Mouse (Mus musculus) lung, embryonic 16.5 days (tissue): Measurements from ENCODE around the gene Kif1c. TPM values are rescaled to one million over a fixed set of nuclear protein-coding genes. Genes with fewer than 3 reads are reported as not detected.

Experiments used
- ATAC-seq: fragments of 200-750 bp; cut with Nextera tagmentation; 2 replicates; pipeline ENCODE4 v1.8.0; 2017; ENCODE audit warnings: low read depth, mild to moderate bottlenecking, moderate library complexity
- H3K27ac ChIP-seq: fragments of 300-500 bp; sonication (generic); 2 replicates; pipeline ENCODE4 v1.5.1; 2014; ENCODE audit warnings: mild to moderate bottlenecking, control low read depth, low read length
- H3K27me3 ChIP-seq: fragments of 300-500 bp; sonication (generic); 2 replicates; pipeline ENCODE4 v1.6.1; 2014; ENCODE audit warnings: low read depth, low read length, mixed read lengths; ENCODE audit not compliant: control insufficient read depth, insufficient read depth
- H3K36me3 ChIP-seq: fragments of 300-500 bp; sonication (generic); 2 replicates; pipeline ENCODE4 v1.6.1; 2014; ENCODE audit warnings: low read length; ENCODE audit not compliant: control insufficient read depth, insufficient read depth
- H3K4me1 ChIP-seq: fragments of 300-500 bp; sonication (generic); replicated peaks from 2 replicates; pipeline ENCODE4 v1.6.1; 2014; ENCODE audit warnings: low read length, mixed read lengths; ENCODE audit not compliant: control insufficient read depth, insufficient read depth
- H3K4me2 ChIP-seq: fragments of 300-500 bp; sonication (generic); 2 replicates; pipeline ENCODE4 v1.6.1; 2014; ENCODE audit warnings: low read depth, low read length, control low read depth
- H3K4me3 ChIP-seq: fragments of 300-500 bp; sonication (generic); 2 replicates; pipeline ENCODE4 v1.5.1; 2014; ENCODE audit warnings: mild to moderate bottlenecking, low read length, control low read depth
- H3K9ac ChIP-seq: fragments of 300-500 bp; sonication (generic); 2 replicates; pipeline ENCODE4 v1.6.1; 2014; ENCODE audit warnings: low read length, control low read depth
- H3K9me3 ChIP-seq: fragments of 300-500 bp; sonication (generic); 2 replicates; pipeline ENCODE4 v1.6.1; 2016; ENCODE audit warnings: low read length; ENCODE audit not compliant: control insufficient read depth
- WGBS: fragments of 180-500 bp; shearing (Covaris S2); extraction: QIAGEN DNeasy Blood & Tissue Kit; methylation state at CpG from one replicate; pipeline ENCODE4 v1.1.7; 2014; 5-methylcytosine and 5-hydroxymethylcytosine counted together
- polyA plus RNA-seq: library from polyadenylated mRNA; unstranded; fragments of >200 nt; fragmentation: Nextera tagmentation; extraction: Ambion mirVana; gene quantifications from 2 replicates; pipeline ENCODE4 v1.2.1, GENCODE M21; 2015

Gene Kif1c
- polyA plus RNA-seq, 1 experiment from 2014 or later, result 3.4 TPM

DNA sequence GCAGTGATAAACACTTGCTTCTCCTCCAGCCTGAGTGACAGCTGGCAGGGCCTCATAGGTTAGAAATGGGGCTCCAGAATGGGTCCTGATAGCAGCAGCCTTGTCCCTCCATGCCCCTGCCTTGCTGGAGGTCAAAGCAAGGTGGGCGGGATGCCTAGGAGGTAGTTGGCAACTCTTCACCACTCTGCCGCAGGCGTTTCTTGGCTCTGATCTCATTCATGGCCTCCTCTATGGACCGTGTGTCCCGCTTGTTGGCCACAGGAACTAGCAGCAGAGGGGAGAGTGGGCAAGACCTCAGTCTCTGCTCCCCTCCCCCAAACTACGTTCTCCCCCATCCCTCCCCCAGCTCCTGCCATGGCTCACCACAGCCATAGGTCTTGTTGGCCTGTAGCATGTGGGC lies 36.4 kb upstream of the Kif1c start:
- Histone ChIP-seq H3K9ac (no peak overlapping the region), H3K36me3 (peaks cover 29% of the 10 kb centered on the region), H3K9me3 (no peaks in the 10 kb centered on the region), H3K4me3 (no peak overlapping the region), H3K4me2 (no peak overlapping the region), H3K27me3 (no peaks in the 10 kb centered on the region), H3K4me1 (peaks cover 10% of the 10 kb centered on the region), H3K27ac (no peak overlapping the region)
- 90% methylated on average over 6 of the region's 6 CpGs for WGBS
- ATAC-seq, result no peak

DNA sequence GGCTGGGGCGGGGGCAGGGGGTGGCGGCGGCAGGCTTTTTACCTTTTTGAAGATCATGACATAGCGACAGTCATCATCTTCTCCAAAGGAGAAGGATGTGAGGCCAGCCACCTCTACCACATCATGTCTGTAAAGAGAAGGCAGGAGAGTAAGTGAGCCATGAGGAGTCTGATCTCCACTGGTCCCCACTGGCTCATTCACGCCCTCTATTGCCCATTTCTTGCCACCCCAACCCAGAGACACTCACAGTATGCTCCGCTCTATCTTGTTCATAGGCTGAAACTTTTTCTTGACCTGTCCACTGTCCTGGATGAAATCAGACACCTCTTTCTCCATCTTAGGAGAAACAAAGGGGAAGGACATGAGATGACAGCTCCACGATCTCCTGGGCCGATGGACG lies 35.6 kb upstream of the Kif1c start:
- Histone ChIP-seq H3K4me3 (no peak overlapping the region), H3K9ac (no peak overlapping the region), H3K27ac (no peak overlapping the region), H3K36me3 (peaks cover 27% of the 10 kb centered on the region), H3K4me1 (peaks cover 10% of the 10 kb centered on the region), H3K9me3 (no peaks in the 10 kb centered on the region), H3K27me3 (no peaks in the 10 kb centered on the region), H3K4me2 (no peak overlapping the region)
- no peak for ATAC-seq
- 89% methylated on average over 9 of the region's 9 CpGs for WGBS

DNA sequence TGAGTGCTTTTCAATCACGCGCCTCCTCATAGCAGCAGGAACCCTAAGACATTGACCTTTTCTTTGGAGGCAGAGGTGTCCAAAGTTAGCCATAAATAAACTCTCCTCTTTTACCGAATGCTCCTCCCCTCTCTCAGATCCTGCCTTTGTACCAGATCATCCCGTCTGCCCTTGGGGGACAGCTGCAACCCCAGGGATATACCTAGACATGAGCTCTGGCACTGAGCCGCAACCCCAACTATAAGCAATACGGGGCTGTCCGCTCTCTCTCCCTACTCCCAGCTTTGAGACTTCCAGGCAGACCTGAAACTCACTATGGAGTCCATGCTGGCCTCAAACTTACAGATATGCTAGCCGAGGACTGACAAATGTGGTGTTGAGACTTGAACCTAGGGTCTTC lies 33.7 kb upstream of the Kif1c start:
- Histone ChIP-seq H3K27me3 (no peaks in the 10 kb centered on the region), H3K36me3 (peaks cover 27% of the 10 kb centered on the region), H3K9ac (no peak overlapping the region), H3K27ac (no peak overlapping the region), H3K4me1 (peaks cover 16% of the 10 kb centered on the region), H3K9me3 (no peaks in the 10 kb centered on the region), H3K4me3 (no peak overlapping the region), H3K4me2 (no peak overlapping the region)
- 87% methylated on average over 8 of the region's 8 CpGs for WGBS
- no peak for ATAC-seq

DNA sequence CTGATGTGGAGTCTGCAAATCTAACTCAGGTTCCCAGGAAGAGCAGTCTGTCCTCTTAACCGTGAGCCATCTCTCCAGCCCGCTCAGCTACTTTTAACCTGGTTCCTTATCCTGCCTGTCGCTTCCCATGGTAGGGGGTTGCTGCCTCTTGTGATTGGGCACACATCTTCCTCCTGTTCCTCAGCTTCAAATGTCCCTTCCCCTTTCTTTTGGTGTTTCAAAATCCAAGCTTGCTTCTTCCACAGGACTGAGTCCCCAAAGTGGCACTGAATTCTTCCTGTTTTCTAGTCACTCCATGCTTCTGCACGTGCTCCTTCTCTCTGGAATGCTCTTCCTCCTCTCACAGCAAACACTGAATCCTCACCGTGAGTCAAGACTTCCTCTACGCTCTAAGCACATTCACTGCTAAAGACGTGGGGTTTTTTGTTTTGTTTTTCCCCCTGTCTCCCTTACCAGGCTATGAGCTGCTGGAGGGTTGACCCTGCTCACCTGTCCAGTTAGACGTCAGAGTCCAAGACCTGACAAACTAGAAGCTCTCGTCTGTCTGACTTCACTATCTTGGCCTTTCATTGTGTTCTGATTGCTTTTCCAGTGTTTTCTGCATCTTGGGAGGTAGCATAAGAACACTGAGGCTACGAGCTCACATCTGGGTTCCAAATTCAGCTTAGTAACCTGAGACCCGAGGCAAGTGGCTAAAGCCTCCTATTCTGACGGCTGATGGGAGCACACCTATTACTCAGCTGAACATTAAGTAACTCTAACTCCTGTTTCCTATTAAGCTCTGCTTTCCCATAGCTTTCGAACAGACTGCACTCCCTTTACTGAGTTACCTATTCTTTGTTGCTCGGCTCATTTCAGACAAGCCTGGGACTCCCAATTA lies 32.8 kb upstream of the Kif1c start:
- peak overlapping the region; percentile 74 for H3K9ac ChIP-seq
- peak overlapping the region; percentile 96 for H3K27ac ChIP-seq
- peaks cover 26% of the 10 kb centered on the region for H3K36me3 ChIP-seq
- H3K9me3 ChIP-seq, result no peaks in the 10 kb centered on the region
- H3K4me1 ChIP-seq, result peaks cover 16% of the 10 kb centered on the region
- H3K27me3 ChIP-seq, result no peaks in the 10 kb centered on the region
- ATAC-seq, result no peak
- 51% methylated on average over 14 of the region's 14 CpGs for WGBS
- H3K4me3 ChIP-seq, result peak overlapping the region; percentile 69
- H3K4me2 ChIP-seq, result peak overlapping the region; percentile 87

DNA sequence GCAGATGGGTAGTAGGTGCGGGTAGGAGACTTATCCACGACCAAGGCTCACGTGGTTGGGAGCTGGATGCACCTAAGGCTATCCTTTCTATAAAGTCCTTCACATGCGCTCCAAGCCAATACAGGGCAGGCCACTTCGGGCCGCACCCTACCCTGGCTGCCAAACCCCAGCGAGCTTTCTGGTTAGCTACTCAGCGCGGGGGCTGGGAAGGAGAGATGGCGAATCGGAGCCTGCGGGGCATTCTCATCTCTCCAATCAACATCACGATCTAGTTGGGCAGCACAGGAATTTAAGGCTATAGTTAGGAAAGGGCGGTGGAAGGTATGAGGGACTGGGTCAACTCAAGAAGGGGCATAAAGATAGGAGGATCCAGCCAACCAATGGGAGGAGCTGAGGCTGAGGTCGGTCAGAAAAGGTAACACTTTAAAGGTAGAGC lies 32.0 kb upstream of the Kif1c start:
- under 1% methylated on average over 15 of the region's 15 CpGs for WGBS
- peak overlapping the region; percentile 69 for H3K4me3 ChIP-seq
- no peaks in the 10 kb centered on the region for H3K27me3 ChIP-seq
- H3K36me3 ChIP-seq, result peaks cover 18% of the 10 kb centered on the region; the same call in 1 of the 2 replicates
- peak overlapping the region; percentile 87 for H3K4me2 ChIP-seq
- H3K9me3 ChIP-seq, result no peaks in the 10 kb centered on the region
- H3K9ac ChIP-seq, result peak overlapping the region; percentile 74
- peak; percentile 63 for ATAC-seq
- H3K4me1 ChIP-seq, result peaks cover 16% of the 10 kb centered on the region
- H3K27ac ChIP-seq, result peak overlapping the region; percentile 96

DNA sequence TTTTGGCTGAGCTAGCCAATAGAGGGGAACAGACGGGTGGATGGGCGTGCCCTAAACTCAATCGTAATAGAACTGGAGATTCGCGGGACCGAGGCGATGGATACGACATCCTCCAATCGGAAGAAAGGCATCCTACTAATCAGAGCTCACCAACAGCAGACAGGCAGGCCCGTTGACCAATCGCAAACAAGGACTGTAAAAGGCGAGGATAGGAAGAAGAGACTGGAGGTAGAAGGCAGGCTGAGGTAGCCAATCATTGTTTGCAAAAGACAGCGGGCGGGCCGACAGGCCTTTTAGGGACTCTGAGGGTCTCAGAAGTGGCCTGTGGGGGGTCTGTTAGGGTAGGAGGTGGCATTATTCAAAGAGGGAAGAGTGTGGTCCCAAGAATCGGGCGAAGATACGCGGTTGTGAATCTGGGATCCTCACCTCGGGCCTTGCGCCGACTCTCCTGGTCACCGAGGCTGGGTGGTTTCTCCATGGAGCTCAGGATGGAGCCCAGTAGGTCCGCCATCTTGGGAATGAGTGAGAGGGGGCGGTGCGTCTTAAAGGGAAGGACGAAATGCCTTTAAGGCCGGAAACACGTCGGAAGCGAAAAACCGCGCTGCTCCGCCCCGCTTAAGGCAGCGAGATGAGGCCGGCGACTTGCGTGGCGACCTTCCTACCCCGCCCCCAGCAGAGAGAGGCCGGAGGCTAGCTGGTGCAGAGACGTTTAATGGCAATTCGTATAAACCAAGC lies 31.4 kb upstream of the Kif1c start, which contains the start of gene Spag7:
Gene Spag7, minus strand, starts transcription at position 646 of the 735 bp plus-strand sequence.
- Histone ChIP-seq H3K36me3 (peaks cover 15% of the 10 kb centered on the region; the same call in 1 of the 2 replicates), H3K9ac (peak within 1 kb of the TSS; percentile 81), H3K4me2 (peak within 1 kb of the TSS; percentile 87), H3K4me3 (peak within 1 kb of the TSS; percentile 69), H3K27me3 (no peaks in the 10 kb centered on the region), H3K9me3 (no peaks in the 10 kb centered on the region), H3K27ac (peak within 1 kb of the TSS; percentile 99), H3K4me1 (peaks cover 16% of the 10 kb centered on the region)
- under 1% methylated on average over 44 of the region's 44 CpGs for WGBS
- peak; percentile 96 for ATAC-seq

DNA sequence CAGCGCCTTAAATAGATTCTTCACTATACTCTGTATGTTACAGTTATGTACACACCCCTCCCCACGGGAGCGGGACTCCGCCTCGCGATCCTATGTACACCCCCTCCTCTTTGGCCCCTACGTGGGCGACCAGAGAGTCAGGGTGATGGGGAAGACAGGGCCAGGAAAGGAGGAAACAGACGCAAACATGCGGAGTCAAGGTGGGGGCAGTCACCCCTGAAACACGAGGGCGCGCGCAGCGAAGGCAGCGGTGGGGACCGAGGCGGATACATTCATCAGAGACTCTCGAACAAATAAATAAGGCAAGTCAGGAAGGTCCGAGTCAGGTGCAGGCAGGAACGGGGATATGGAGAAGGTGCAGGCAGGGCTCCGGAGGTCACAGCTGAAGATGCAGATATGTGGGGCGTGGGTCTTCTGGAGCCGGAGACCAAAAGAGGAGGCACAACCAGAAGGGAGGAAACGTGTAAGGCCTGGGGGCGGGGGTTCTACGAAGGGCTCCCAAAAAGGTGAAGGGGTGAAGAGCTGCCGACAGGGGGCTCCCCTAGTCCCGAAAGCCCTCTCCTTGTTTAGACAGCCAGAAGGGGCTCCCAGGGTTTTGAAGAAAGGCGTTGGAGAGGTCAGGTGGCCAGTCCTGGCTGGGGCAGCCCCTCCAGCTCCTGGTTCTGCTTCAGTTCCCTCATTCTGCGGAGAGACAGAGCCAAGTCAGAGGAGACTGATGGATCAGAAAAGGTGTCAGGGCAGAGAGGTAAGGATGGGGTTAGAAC lies 30.6 kb upstream of the Kif1c start:
- Histone ChIP-seq H3K27me3 (no peaks in the 10 kb centered on the region), H3K4me3 (peak overlapping the region; percentile 69), H3K36me3 (peaks cover 6% of the 10 kb centered on the region; the same call in 1 of the 2 replicates), H3K27ac (peak overlapping the region; percentile 99), H3K9me3 (no peaks in the 10 kb centered on the region), H3K9ac (peak overlapping the region; percentile 81), H3K4me1 (peaks cover 16% of the 10 kb centered on the region), H3K4me2 (peak overlapping the region; percentile 87)
- under 1% methylated on average over 31 of the region's 31 CpGs for WGBS
- ATAC-seq, result peak; percentile 23

DNA sequence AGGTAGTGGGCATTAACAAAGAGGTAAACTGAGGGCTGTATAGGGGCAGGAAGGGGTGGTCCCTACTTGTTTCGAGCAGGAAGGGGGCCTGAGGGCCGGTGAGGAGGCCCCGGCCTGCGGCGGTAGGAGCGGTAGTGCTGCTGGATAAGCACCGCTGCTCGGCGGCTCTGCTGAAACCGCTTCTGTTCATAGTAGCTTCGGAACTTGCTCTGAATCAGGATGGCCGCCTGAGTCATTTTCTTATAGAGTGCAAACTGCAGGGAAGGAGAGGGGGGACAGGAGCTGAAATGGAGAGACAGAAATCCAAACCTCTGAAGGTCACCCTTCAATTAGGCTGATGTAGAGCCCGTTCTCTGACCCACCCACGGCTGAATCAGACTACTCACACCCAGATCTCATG lies 29.9 kb upstream of the Kif1c start:
- H3K9me3 ChIP-seq, result no peaks in the 10 kb centered on the region
- no peak for ATAC-seq
- whole genome bisulfite sequencing, result 39% methylated on average over 14 of the region's 14 CpGs
- H3K36me3 ChIP-seq, result peaks cover 3% of the 10 kb centered on the region; the same call in 1 of the 2 replicates
- H3K4me3 ChIP-seq, result peak overlapping the region; percentile 69
- no peaks in the 10 kb centered on the region for H3K27me3 ChIP-seq
- H3K9ac ChIP-seq, result peak overlapping the region; percentile 81
- H3K4me1 ChIP-seq, result peaks cover 16% of the 10 kb centered on the region
- peak overlapping the region; percentile 99 for H3K27ac ChIP-seq
- H3K4me2 ChIP-seq, result peak overlapping the region; percentile 87
